In genomic region chr11:88857311-88858005, GRCm38 (mm10) we compare ENCODE assay signal across 14 mouse cellular contexts. TPM values are rescaled to one million over a fixed set of nuclear protein-coding genes. Genes with fewer than 3 reads are reported as not detected.
A peak's percentile ranks its signal among the peaks of the same experiment; 100 is the strongest.
DNase-seq lines count a peak whose midpoint lies in the region; ATAC-seq lines count a peak whose summit lies in the region.
"Had no signal": no experiment of that assay in that cellular context is flagged by ENCODE, and none has a peak within 500 bp of the region (broad histone marks: within the 10 kb centered on the region; RNA-seq: fewer than 3 reads in every experiment).

No protein-coding gene starts in this region.

- DNase-seq in kidney, postnatal 4 days: no peak
- peak; percentile 23 for DNase-seq in embryonic facial prominence, embryonic 11.5 days (ENCODE audit: low spot score)
- peak; percentile 48 for DNase-seq in heart, adult 8-10 months (ENCODE audit: low spot score)
- DNase-seq in liver, embryonic 11.5 days (ENCODE audit: low spot score): no peak
- DNase-seq: cerebellum, postnatal 14 days; forebrain, postnatal 0 days; retina, postnatal 1 day; thymus, adult 18-20 months had no signal

- ATAC-seq in kidney, embryonic 14.5 days (ENCODE audit: low FRiP score, low TSS enrichment): no peak
- no peak for ATAC-seq in embryonic facial prominence, embryonic 11.5 days (replicated peaks; ENCODE audit: insufficient number of reproducible peaks, low FRiP score, low TSS enrichment, low read depth)
- no peak for ATAC-seq in limb, embryonic 12.5 days (ENCODE audit: insufficient number of reproducible peaks, insufficient read depth, low FRiP score, low TSS enrichment, low read depth)
- no peak for ATAC-seq in inflammation-experienced regulatory T-cells, adult 6 months
- no peak for ATAC-seq in liver, embryonic 11.5 days (replicated peaks; ENCODE audit: low FRiP score)
- no peak for ATAC-seq in midbrain, embryonic 15.5 days (replicated peaks)
- ATAC-seq: forebrain, postnatal 0 days; lung, postnatal 0 days had no signal

- peak overlapping the region; percentile 37 for H3K27ac ChIP-seq in kidney, embryonic 14.5 days (ENCODE audit: low read depth, low read length)
- peak overlapping the region; percentile 41; the same call in 1 of the 2 replicates for H3K27ac ChIP-seq in embryonic facial prominence, embryonic 11.5 days (replicated peaks; ENCODE audit: low read depth, low read length)
- peak overlapping the region; percentile 50 for H3K27ac ChIP-seq in limb, embryonic 12.5 days
- H3K27ac ChIP-seq in liver, embryonic 11.5 days (ENCODE audit: low read depth, low read length): no peak overlapping the region
- H3K27ac ChIP-seq in midbrain, embryonic 15.5 days: no peak overlapping the region
- H3K27ac ChIP-seq: left cerebral cortex, adult 2 months had no signal

- no peaks in the 10 kb centered on the region for H3K27me3 ChIP-seq in kidney, embryonic 14.5 days (ENCODE audit: control insufficient read depth, insufficient read depth, low read length)
- no peaks in the 10 kb centered on the region for H3K27me3 ChIP-seq in embryonic facial prominence, embryonic 11.5 days (ENCODE audit: control insufficient read depth, insufficient read depth, low read length)
- H3K27me3 ChIP-seq in limb, embryonic 12.5 days: peaks cover 5% of the 10 kb centered on the region; the same call in 1 of the 2 replicates
- H3K27me3 ChIP-seq in liver, embryonic 11.5 days (replicated peaks; ENCODE audit: control insufficient read depth, insufficient read depth, low read length): no peaks in the 10 kb centered on the region
- no peaks in the 10 kb centered on the region for H3K27me3 ChIP-seq in midbrain, embryonic 15.5 days (replicated peaks)

- WGBS in kidney, embryonic 14.5 days: 37% methylated on average over 3 of the region's 3 CpGs
- 55% methylated on average over 3 of the region's 3 CpGs for WGBS in embryonic facial prominence, embryonic 11.5 days
- 48% methylated on average over 3 of the region's 3 CpGs for WGBS in limb, embryonic 12.5 days
- WGBS in liver, embryonic 11.5 days: 73% methylated on average over 3 of the region's 3 CpGs
- 51% methylated on average over 3 of the region's 3 CpGs for WGBS in midbrain, embryonic 15.5 days

- H3K9me3 ChIP-seq in kidney, embryonic 14.5 days (ENCODE audit: control insufficient read depth, low read length): no peaks in the 10 kb centered on the region
- no peaks in the 10 kb centered on the region for H3K9me3 ChIP-seq in embryonic facial prominence, embryonic 11.5 days (replicated peaks; ENCODE audit: control insufficient read depth, low read length)
- no peaks in the 10 kb centered on the region for H3K9me3 ChIP-seq in limb, embryonic 12.5 days
- no peaks in the 10 kb centered on the region for H3K9me3 ChIP-seq in liver, embryonic 11.5 days (ENCODE audit: control insufficient read depth, low read length)
- no peaks in the 10 kb centered on the region for H3K9me3 ChIP-seq in midbrain, embryonic 15.5 days

- H3K4me1 ChIP-seq in kidney, embryonic 14.5 days (ENCODE audit: control insufficient read depth, insufficient read depth, low read length): peaks cover 24% of the 10 kb centered on the region
- H3K4me1 ChIP-seq in embryonic facial prominence, embryonic 11.5 days (ENCODE audit: control insufficient read depth, insufficient read depth, low read length): peaks cover 7% of the 10 kb centered on the region; the same call in 1 of the 2 replicates
- H3K4me1 ChIP-seq in limb, embryonic 12.5 days (replicated peaks): peaks cover 31% of the 10 kb centered on the region
- H3K4me1 ChIP-seq in liver, embryonic 11.5 days (replicated peaks; ENCODE audit: control insufficient read depth, insufficient read depth, low read length): no peaks in the 10 kb centered on the region; the same call in 1 of the 2 replicates
- peaks cover 6% of the 10 kb centered on the region for H3K4me1 ChIP-seq in midbrain, embryonic 15.5 days

- no peak overlapping the region for H3K4me2 ChIP-seq in kidney, embryonic 14.5 days (replicated peaks; ENCODE audit: low read depth, low read length)
- no peak overlapping the region for H3K4me2 ChIP-seq in embryonic facial prominence, embryonic 11.5 days (ENCODE audit: low read depth, low read length)
- H3K4me2 ChIP-seq in limb, embryonic 12.5 days: no peak overlapping the region
- H3K4me2 ChIP-seq in liver, embryonic 11.5 days: no peak overlapping the region
- no peak overlapping the region for H3K4me2 ChIP-seq in midbrain, embryonic 15.5 days

- H3K36me3 ChIP-seq in kidney, embryonic 14.5 days (ENCODE audit: control insufficient read depth, insufficient read depth, low read length): no peaks in the 10 kb centered on the region
- H3K36me3 ChIP-seq in embryonic facial prominence, embryonic 11.5 days (replicated peaks; ENCODE audit: control insufficient read depth, insufficient read depth, low read depth, low read length): no peaks in the 10 kb centered on the region
- no peaks in the 10 kb centered on the region for H3K36me3 ChIP-seq in limb, embryonic 12.5 days
- no peaks in the 10 kb centered on the region; the same call in 1 of the 2 replicates for H3K36me3 ChIP-seq in liver, embryonic 11.5 days (ENCODE audit: control insufficient read depth, insufficient read depth, low read length)
- H3K36me3 ChIP-seq in midbrain, embryonic 15.5 days (replicated peaks): no peaks in the 10 kb centered on the region

- no peak overlapping the region for H3K9ac ChIP-seq in kidney, embryonic 14.5 days (ENCODE audit: low read depth, low read length)
- peak overlapping the region; percentile 25; the same call in 1 of the 2 replicates for H3K9ac ChIP-seq in embryonic facial prominence, embryonic 11.5 days (replicated peaks; ENCODE audit: low read length)
- H3K9ac ChIP-seq in limb, embryonic 12.5 days (replicated peaks): no peak overlapping the region
- H3K9ac ChIP-seq in liver, embryonic 11.5 days (ENCODE audit: low read depth, low read length): no peak overlapping the region
- no peak overlapping the region for H3K9ac ChIP-seq in midbrain, embryonic 15.5 days
- H3K9ac ChIP-seq: forebrain, postnatal 0 days had no signal

- no peak overlapping the region for H3K4me3 ChIP-seq in kidney, embryonic 14.5 days (ENCODE audit: low read length)
- H3K4me3 ChIP-seq in embryonic facial prominence, embryonic 11.5 days (ENCODE audit: low read depth, low read length): no peak overlapping the region
- H3K4me3 ChIP-seq in limb, embryonic 12.5 days (replicated peaks): no peak overlapping the region
- no peak overlapping the region for H3K4me3 ChIP-seq in liver, embryonic 11.5 days (ENCODE audit: low read depth, low read length)
- H3K4me3 ChIP-seq in midbrain, embryonic 15.5 days: no peak overlapping the region
- H3K4me3 ChIP-seq: left cerebral cortex, adult 2 months had no signal

RNA-seq across cellular contexts. Expression of gene Akap1, which starts 6.9 kb away (rescaled TPM):
- 12.0 and 20.2 TPM in 2 replicates for polyA plus RNA-seq in kidney, embryonic 14.5 days (2014; fragmentation: Nextera tagmentation; extraction: Ambion mirVana)
- polyA plus RNA-seq in embryonic facial prominence, embryonic 11.5 days (2014; fragmentation: Nextera tagmentation; extraction: Ambion mirVana): 9.6 and 12.3 TPM in 2 replicates
- 100 to 1,000 TPM; 113 to 148 (median 138) TPM for total RNA-seq in heart, adult 8-10 months (2022)
- 15.3 and 16.7 TPM in 2 replicates for polyA plus RNA-seq in limb, embryonic 12.5 days (2016; fragmentation: Nextera tagmentation; extraction: Ambion mirVana)
- 1 to 10 TPM; 1.8 to 2.0 (median 2.0) TPM for polyA plus RNA-seq in inflammation-experienced regulatory T-cells, adult 6 months (2017; shearing (Covaris generic))
- 17.3 and 18.9 TPM in 2 replicates for polyA plus RNA-seq in liver, embryonic 11.5 days (2014; fragmentation: Nextera tagmentation; extraction: Ambion mirVana)
- polyA plus RNA-seq in midbrain, embryonic 15.5 days (2015; fragmentation: Nextera tagmentation; extraction: Ambion mirVana): 34.9 and 35.4 TPM in 2 replicates

Comparison
In these comparisons a context has a peak if more than half of its experiments do, and no peak if none do; other contexts are left out.
1. H3K27ac ChIP-seq: peak in kidney, embryonic 14.5 days (single experiment), embryonic facial prominence, embryonic 11.5 days (single experiment) and limb, embryonic 12.5 days (single experiment); none in liver, embryonic 11.5 days (single experiment) and midbrain, embryonic 15.5 days (single experiment).
2. DNase-seq: peak in embryonic facial prominence, embryonic 11.5 days (single experiment) and heart, adult 8-10 months (single experiment); none in kidney, postnatal 4 days (0 of 2) and liver, embryonic 11.5 days (single experiment).